Mouse (Mus musculus): ENCODE results near the gene Defb23.

The Defb23 gene

GRCm38 (mm10) chr2:152464570-152465150 lies at the start of gene Defb23:
Gene Defb23, minus strand, starts transcription at chr2:152464620.
- no peak for DNase-seq

- no peak for DNase-seq
Observed at GRCm38 (mm10) chr2:152511592-152511991, 47.2 kb upstream of the Defb23 start, which contains the start of gene Defb26. Gene Defb26, minus strand, starts transcription at chr2:152511692.

GRCm38 (mm10) chr2:152503950-152504349 lies 39.5 kb upstream of the Defb23 start:
- DNase-seq, result no peak

- no peak for DNase-seq
Observed at GRCm38 (mm10) chr2:152500863-152501229, 36.4 kb upstream of the Defb23 start.

- no peak for DNase-seq
Observed at GRCm38 (mm10) chr2:152500204-152500862, 35.9 kb upstream of the Defb23 start.

- DNase-seq, result no peak
Observed at GRCm38 (mm10) chr2:152498020-152498419, 33.6 kb upstream of the Defb23 start.

GRCm38 (mm10) chr2:152493151-152493550 lies 28.7 kb upstream of the Defb23 start:
- no peak for DNase-seq

- DNase-seq, result no peak
Observed at GRCm38 (mm10) chr2:152490038-152490437, 25.6 kb upstream of the Defb23 start, which contains the start of gene Defb22. Gene Defb22, minus strand, starts transcription at chr2:152490138.

GRCm38 (mm10) chr2:152487024-152487423 lies 22.6 kb upstream of the Defb23 start:
- DNase-seq, result no peak

GRCm38 (mm10) chr2:152481726-152482125 lies 17.3 kb upstream of the Defb23 start:
- no peak for DNase-seq

- no peak for DNase-seq
Observed at GRCm38 (mm10) chr2:152480881-152481280, 16.5 kb upstream of the Defb23 start.

GRCm38 (mm10) chr2:152476763-152477162 lies 12.3 kb upstream of the Defb23 start, which contains the start of gene Defb20:
Gene Defb20, plus strand, starts transcription at chr2:152477063.
- no peak for DNase-seq

GRCm38 (mm10) chr2:152472434-152472833 lies 8.0 kb upstream of the Defb23 start:
- no peak for DNase-seq

- DNase-seq, result peak; percentile 38
Observed at GRCm38 (mm10) chr2:152470973-152471372, 6.6 kb upstream of the Defb23 start.

GRCm38 (mm10) chr2:152459241-152459640 lies 5.2 kb downstream of the Defb23 start:
- DNase-seq, result no peak

- no peak for DNase-seq
Observed at GRCm38 (mm10) chr2:152452101-152452781, 12.2 kb downstream of the Defb23 start.

- DNase-seq, result peak; percentile 68
Observed at GRCm38 (mm10) chr2:152450241-152450640, 14.2 kb downstream of the Defb23 start.

- no peak for DNase-seq
Observed at GRCm38 (mm10) chr2:152447461-152447860, 17.0 kb downstream of the Defb23 start.

- DNase-seq, result no peak
Observed at GRCm38 (mm10) chr2:152446642-152447041, 17.8 kb downstream of the Defb23 start.

- peak; percentile 65 for DNase-seq
Observed at GRCm38 (mm10) chr2:152443281-152443680, 21.1 kb downstream of the Defb23 start.

- DNase-seq, result no peak
Observed at GRCm38 (mm10) chr2:152442322-152442721, 22.1 kb downstream of the Defb23 start.

- DNase-seq, result no peak
Observed at GRCm38 (mm10) chr2:152439833-152440232, 24.6 kb downstream of the Defb23 start.

GRCm38 (mm10) chr2:152438963-152439362 lies 25.5 kb downstream of the Defb23 start:
- no peak for DNase-seq
